Mouse (Mus musculus): ENCODE measurements around the gene Tmprss13. TPM values are rescaled to one million over a fixed set of nuclear protein-coding genes. Genes with fewer than 3 reads are reported as not detected.

The Tmprss13 gene
- polyA plus RNA-seq, 1 experiment = 1.2 TPM

DNA sequence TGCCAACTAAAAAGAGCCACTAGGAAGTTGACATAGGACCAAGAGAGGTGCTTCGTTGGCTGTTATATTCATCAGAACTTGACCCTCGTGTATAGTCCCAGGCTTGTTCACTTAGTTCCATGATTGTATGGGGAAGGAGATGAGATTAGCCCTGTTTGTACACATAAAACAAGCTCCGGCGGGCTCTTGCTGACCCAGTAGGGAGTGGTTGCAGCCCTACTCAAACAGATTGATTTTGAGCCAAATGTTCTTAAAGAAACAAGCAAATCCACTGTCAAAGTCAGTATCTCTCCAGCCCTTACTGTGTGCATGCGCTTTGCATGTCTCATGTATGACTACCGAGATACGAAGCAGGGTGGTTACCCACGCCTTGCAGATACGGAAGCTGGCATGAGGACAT lies 7.5 kb downstream of the Tmprss13 start:
- WGBS = 95% methylated on average over 9 of the region's 9 CpGs
- Histone ChIP-seq H3K27ac (ENCODE audit: control insufficient read depth, insufficient read depth, low read length) (no peak overlapping the region), H3K36me3 (ENCODE audit: control insufficient read depth, insufficient read depth, low read length) (no peaks in the 10 kb centered on the region), H3K27me3 (ENCODE audit: control insufficient read depth, insufficient read depth, low read length) (no peaks in the 10 kb centered on the region), H3K4me1 (replicated peaks; ENCODE audit: control insufficient read depth, insufficient read depth, low read length) (no peaks in the 10 kb centered on the region), H3K4me3 (ENCODE audit: control insufficient read depth, insufficient read depth, low read length) (no peak overlapping the region)
- TF ChIP-seq POLR2A (IDR thresholded peaks at IDR 0.05; ENCODE audit: control insufficient read depth, extremely low read depth, insufficient read depth, low read length, poor library complexity) = no peak
- no peak for TF ChIP-seq CTCF (IDR thresholded peaks at IDR 0.05; ENCODE audit: borderline replicate concordance, control insufficient read depth, extremely low read depth, insufficient read depth, low read length, poor library complexity)
- no peak for DNase-seq

GRCm38 (mm10) chr9:45328263-45328662 lies 9.4 kb downstream of the Tmprss13 start:
- no peaks in the 10 kb centered on the region for H3K4me1 ChIP-seq (replicated peaks; ENCODE audit: control insufficient read depth, insufficient read depth, low read length)
- WGBS = 94% methylated on average over 4 of the region's 4 CpGs
- H3K27ac ChIP-seq (ENCODE audit: control insufficient read depth, insufficient read depth, low read length) = no peak overlapping the region
- TF ChIP-seq POLR2A (IDR thresholded peaks at IDR 0.05; ENCODE audit: control insufficient read depth, extremely low read depth, insufficient read depth, low read length, poor library complexity) = no peak
- TF ChIP-seq CTCF (IDR thresholded peaks at IDR 0.05; ENCODE audit: borderline replicate concordance, control insufficient read depth, extremely low read depth, insufficient read depth, low read length, poor library complexity) = no peak
- H3K27me3 ChIP-seq (ENCODE audit: control insufficient read depth, insufficient read depth, low read length) = no peaks in the 10 kb centered on the region
- no peaks in the 10 kb centered on the region for H3K36me3 ChIP-seq (ENCODE audit: control insufficient read depth, insufficient read depth, low read length)
- no peak for DNase-seq
- H3K4me3 ChIP-seq (ENCODE audit: control insufficient read depth, insufficient read depth, low read length) = no peak overlapping the region

- Histone ChIP-seq H3K27me3 (ENCODE audit: control insufficient read depth, insufficient read depth, low read length) (no peaks in the 10 kb centered on the region), H3K27ac (ENCODE audit: control insufficient read depth, insufficient read depth, low read length) (no peak overlapping the region), H3K4me3 (ENCODE audit: control insufficient read depth, insufficient read depth, low read length) (no peak overlapping the region), H3K4me1 (replicated peaks; ENCODE audit: control insufficient read depth, insufficient read depth, low read length) (no peaks in the 10 kb centered on the region), H3K36me3 (ENCODE audit: control insufficient read depth, insufficient read depth, low read length) (no peaks in the 10 kb centered on the region)
- no peak for DNase-seq
- TF ChIP-seq CTCF (IDR thresholded peaks at IDR 0.05; ENCODE audit: borderline replicate concordance, control insufficient read depth, extremely low read depth, insufficient read depth, low read length, poor library complexity) (no peak), POLR2A (IDR thresholded peaks at IDR 0.05; ENCODE audit: control insufficient read depth, extremely low read depth, insufficient read depth, low read length, poor library complexity) (no peak)
- 83% methylated on average over 6 of the region's 6 CpGs for WGBS
Measured at GRCm38 (mm10) chr9:45329577-45329976, 10.7 kb downstream of the Tmprss13 start.

DNA sequence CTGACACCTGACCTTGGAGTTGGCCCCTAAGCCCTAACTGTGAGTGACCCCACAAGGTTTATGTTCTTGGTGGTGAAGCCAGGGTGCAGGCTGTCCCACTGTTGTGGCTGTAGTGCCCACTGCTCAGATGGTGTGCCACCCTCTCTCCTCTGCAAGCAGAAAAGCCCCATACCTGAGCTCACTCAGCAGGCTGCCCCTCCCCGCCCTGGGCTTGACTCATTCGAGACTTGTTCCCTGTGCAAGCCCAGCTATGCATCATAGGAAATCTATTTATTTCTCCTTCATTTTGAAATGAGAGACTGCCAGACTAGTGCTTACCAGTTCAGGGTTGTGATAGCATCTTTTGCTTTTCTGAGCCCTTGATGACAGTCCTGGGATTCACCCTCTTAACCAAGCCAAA lies 18.5 kb downstream of the Tmprss13 start:
- 81% methylated on average over 2 of the region's 2 CpGs for WGBS
- no peaks in the 10 kb centered on the region for H3K36me3 ChIP-seq (ENCODE audit: control insufficient read depth, insufficient read depth, low read length)
- no peak overlapping the region for H3K27ac ChIP-seq (ENCODE audit: control insufficient read depth, insufficient read depth, low read length)
- no peaks in the 10 kb centered on the region for H3K27me3 ChIP-seq (ENCODE audit: control insufficient read depth, insufficient read depth, low read length)
- no peaks in the 10 kb centered on the region for H3K4me1 ChIP-seq (replicated peaks; ENCODE audit: control insufficient read depth, insufficient read depth, low read length)
- H3K4me3 ChIP-seq (ENCODE audit: control insufficient read depth, insufficient read depth, low read length) = no peak overlapping the region
- DNase-seq = no peak
- TF ChIP-seq POLR2A (IDR thresholded peaks at IDR 0.05; ENCODE audit: control insufficient read depth, extremely low read depth, insufficient read depth, low read length, poor library complexity) = no peak

GRCm38 (mm10) chr9:45343066-45343465 lies 24.2 kb downstream of the Tmprss13 start:
- no peaks in the 10 kb centered on the region for H3K27me3 ChIP-seq (ENCODE audit: control insufficient read depth, insufficient read depth, low read length)
- no peak overlapping the region for H3K27ac ChIP-seq (ENCODE audit: control insufficient read depth, insufficient read depth, low read length)
- no peaks in the 10 kb centered on the region for H3K36me3 ChIP-seq (ENCODE audit: control insufficient read depth, insufficient read depth, low read length)
- H3K4me3 ChIP-seq (ENCODE audit: control insufficient read depth, insufficient read depth, low read length) = no peak overlapping the region
- 95% methylated on average over 3 of the region's 3 CpGs for WGBS
- H3K4me1 ChIP-seq (replicated peaks; ENCODE audit: control insufficient read depth, insufficient read depth, low read length) = no peaks in the 10 kb centered on the region
- no peak for TF ChIP-seq CTCF (IDR thresholded peaks at IDR 0.05; ENCODE audit: borderline replicate concordance, control insufficient read depth, extremely low read depth, insufficient read depth, low read length, poor library complexity)
- no peak for TF ChIP-seq POLR2A (IDR thresholded peaks at IDR 0.05; ENCODE audit: control insufficient read depth, extremely low read depth, insufficient read depth, low read length, poor library complexity)
- no peak for DNase-seq

DNA sequence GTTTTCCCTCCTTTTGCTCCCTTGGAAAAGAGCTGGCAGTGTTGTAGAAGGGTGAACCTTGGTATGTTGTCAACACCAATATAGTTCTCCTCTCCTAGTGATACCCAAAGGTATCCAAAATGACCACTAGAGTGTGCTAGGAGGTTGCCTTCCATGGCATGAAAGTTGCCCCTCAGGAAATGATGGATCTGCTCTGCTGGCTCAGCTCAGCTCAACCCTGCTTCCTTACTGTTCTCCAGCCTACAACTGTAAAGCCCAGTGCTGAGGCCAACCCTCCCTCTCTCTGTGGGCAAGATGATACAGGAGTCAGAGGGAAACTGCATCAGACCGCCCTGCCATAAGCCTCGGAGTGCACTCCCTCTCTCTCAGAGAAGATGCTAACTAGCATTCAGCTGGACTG lies 26.6 kb downstream of the Tmprss13 start:
- TF ChIP-seq POLR2A (IDR thresholded peaks at IDR 0.05; ENCODE audit: control insufficient read depth, extremely low read depth, insufficient read depth, low read length, poor library complexity) (no peak), CTCF (IDR thresholded peaks at IDR 0.05; ENCODE audit: borderline replicate concordance, control insufficient read depth, extremely low read depth, insufficient read depth, low read length, poor library complexity) (no peak)
- H3K4me3 ChIP-seq (ENCODE audit: control insufficient read depth, insufficient read depth, low read length) = no peak overlapping the region
- DNase-seq = no peak
- no peaks in the 10 kb centered on the region for H3K4me1 ChIP-seq (replicated peaks; ENCODE audit: control insufficient read depth, insufficient read depth, low read length)
- no peaks in the 10 kb centered on the region for H3K27me3 ChIP-seq (ENCODE audit: control insufficient read depth, insufficient read depth, low read length)
- H3K36me3 ChIP-seq (ENCODE audit: control insufficient read depth, insufficient read depth, low read length) = no peaks in the 10 kb centered on the region
- WGBS = 83% methylated on average over 2 of the region's 2 CpGs
- H3K27ac ChIP-seq (ENCODE audit: control insufficient read depth, insufficient read depth, low read length) = no peak overlapping the region

- H3K27ac ChIP-seq (ENCODE audit: control insufficient read depth, insufficient read depth, low read length) = no peak overlapping the region
- TF ChIP-seq POLR2A (IDR thresholded peaks at IDR 0.05; ENCODE audit: control insufficient read depth, extremely low read depth, insufficient read depth, low read length, poor library complexity) = no peak
- no peak for TF ChIP-seq CTCF (IDR thresholded peaks at IDR 0.05; ENCODE audit: borderline replicate concordance, control insufficient read depth, extremely low read depth, insufficient read depth, low read length, poor library complexity)
- no peaks in the 10 kb centered on the region for H3K36me3 ChIP-seq (ENCODE audit: control insufficient read depth, insufficient read depth, low read length)
- DNase-seq = no peak
- H3K4me3 ChIP-seq (ENCODE audit: control insufficient read depth, insufficient read depth, low read length) = no peak overlapping the region
- no peaks in the 10 kb centered on the region for H3K4me1 ChIP-seq (replicated peaks; ENCODE audit: control insufficient read depth, insufficient read depth, low read length)
- WGBS = 88% methylated on average over 6 of the region's 6 CpGs
- H3K27me3 ChIP-seq (ENCODE audit: control insufficient read depth, insufficient read depth, low read length) = no peaks in the 10 kb centered on the region
Measured at GRCm38 (mm10) chr9:45346276-45346675, 27.4 kb downstream of the Tmprss13 start.

Measured in thymus, adult 2 months (tissue).